Mouse (Mus musculus) forebrain, embryonic 12.5 days (tissue): ENCODE results near the gene Prkcb. TPM values are rescaled to one million over a fixed set of nuclear protein-coding genes. Genes with fewer than 3 reads are reported as not detected.
A peak's percentile ranks its signal among the peaks of the same experiment; 100 is the strongest.

Experiments
- ATAC-seq: fragments of 200-750 bp; cut with Nextera tagmentation; 2 replicates; pipeline ENCODE4 v1.8.0; 2017; ENCODE audit warnings: moderate TSS enrichment; ENCODE audit not compliant: low FRiP score
- H3K27ac ChIP-seq: fragments of 300-500 bp; sonication (generic); 2 replicates; pipeline ENCODE4 v1.5.1; 2016; ENCODE audit warnings: mild to moderate bottlenecking
- H3K27me3 ChIP-seq: fragments of 300-500 bp; sonication (generic); 2 replicates; pipeline ENCODE4 v1.6.1; 2016; ENCODE audit warnings: mild to moderate bottlenecking
- H3K36me3 ChIP-seq: fragments of 300-500 bp; sonication (generic); replicated peaks from 2 replicates; pipeline ENCODE4 v1.6.1; 2016; ENCODE audit warnings: mild to moderate bottlenecking
- H3K4me1 ChIP-seq: fragments of 300-500 bp; sonication (generic); 2 replicates; pipeline ENCODE4 v1.6.1; 2016
- H3K4me2 ChIP-seq: fragments of 300-500 bp; sonication (generic); 2 replicates; pipeline ENCODE4 v1.6.1; 2016; ENCODE audit warnings: mild to moderate bottlenecking, moderate library complexity
- H3K4me3 ChIP-seq: fragments of 300-500 bp; sonication (generic); replicated peaks from 2 replicates; pipeline ENCODE4 v1.5.1; 2016; ENCODE audit warnings: mild to moderate bottlenecking
- H3K9ac ChIP-seq: fragments of 300-500 bp; sonication (generic); 2 replicates; pipeline ENCODE4 v1.6.1; 2016; ENCODE audit warnings: mild to moderate bottlenecking
- H3K9me3 ChIP-seq: fragments of 300-500 bp; sonication (generic); 2 replicates; pipeline ENCODE4 v1.6.1; 2016
- WGBS: fragments of 180-500 bp; shearing (Covaris S2); methylation state at CpG from one replicate; pipeline ENCODE4 v1.1.7; 2016; 5-methylcytosine and 5-hydroxymethylcytosine counted together
- polyA plus RNA-seq: library from polyadenylated mRNA; unstranded; fragments of >200 nt; fragmentation: Nextera tagmentation; extraction: Ambion mirVana; gene quantifications from 2 replicates; pipeline ENCODE4 v1.2.1, GENCODE M21; 2016

The Prkcb gene
- polyA plus RNA-seq, 1 experiment from 2014 or later = 18.5 TPM

GRCm38 (mm10) chr7:122487929-122488571, 199.5 kb downstream of the Prkcb start:
- H3K27me3 ChIP-seq = no peaks in the 10 kb centered on the region
- 0 out of 2 replicates have a peak overlapping the region, but pooled peaks have one; percentile 13 for H3K4me2 ChIP-seq
- H3K4me3 ChIP-seq = no peak overlapping the region
- peak; percentile 30; the same call in 1 of the 2 replicates for ATAC-seq
- H3K9me3 ChIP-seq = no peaks in the 10 kb centered on the region
- H3K27ac ChIP-seq = peak overlapping the region; percentile 73
- 33% methylated on average over 11 of the region's 11 CpGs for WGBS
- no peak overlapping the region for H3K9ac ChIP-seq
- peaks cover 20% of the 10 kb centered on the region for H3K4me1 ChIP-seq
- H3K36me3 ChIP-seq = no peaks in the 10 kb centered on the region

- peaks cover 21% of the 10 kb centered on the region for H3K4me1 ChIP-seq
- ATAC-seq = no peak
- no peaks in the 10 kb centered on the region for H3K27me3 ChIP-seq
- H3K4me2 ChIP-seq = no peak overlapping the region
- 94% methylated on average over 8 of the region's 8 CpGs for WGBS
- no peaks in the 10 kb centered on the region for H3K9me3 ChIP-seq
- no peak overlapping the region for H3K27ac ChIP-seq
- H3K36me3 ChIP-seq = no peaks in the 10 kb centered on the region
- no peak overlapping the region for H3K4me3 ChIP-seq
- H3K9ac ChIP-seq = no peak overlapping the region
Observed at GRCm38 (mm10) chr7:122492041-122492440, 203.5 kb downstream of the Prkcb start.

DNA sequence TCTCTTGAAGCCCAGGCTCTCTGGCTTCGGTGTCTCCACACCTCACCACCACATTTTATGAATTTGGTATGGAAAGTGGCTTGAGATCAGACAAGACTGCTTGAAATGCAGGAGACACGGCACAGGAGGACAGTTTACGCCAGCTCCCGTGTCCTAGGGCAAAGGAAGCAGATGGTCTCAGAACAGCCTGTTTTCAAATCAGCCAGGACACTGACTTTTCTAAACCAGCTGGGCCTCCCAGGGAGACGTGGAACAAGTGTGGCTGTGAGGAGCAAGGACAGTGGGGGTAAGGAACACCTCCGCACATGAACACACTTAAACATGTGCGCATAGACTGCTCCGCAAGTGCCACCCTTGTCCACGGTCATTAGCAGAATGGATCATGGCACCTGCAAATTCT, 204.4 kb downstream of the Prkcb start:
- H3K4me1 ChIP-seq = peaks cover 14% of the 10 kb centered on the region
- WGBS = 88% methylated on average over 9 of the region's 9 CpGs
- H3K9ac ChIP-seq = no peak overlapping the region
- no peak overlapping the region for H3K4me3 ChIP-seq
- H3K27ac ChIP-seq = no peak overlapping the region
- no peaks in the 10 kb centered on the region for H3K27me3 ChIP-seq
- ATAC-seq = no peak
- no peaks in the 10 kb centered on the region for H3K9me3 ChIP-seq
- H3K4me2 ChIP-seq = no peak overlapping the region
- H3K36me3 ChIP-seq = no peaks in the 10 kb centered on the region

DNA sequence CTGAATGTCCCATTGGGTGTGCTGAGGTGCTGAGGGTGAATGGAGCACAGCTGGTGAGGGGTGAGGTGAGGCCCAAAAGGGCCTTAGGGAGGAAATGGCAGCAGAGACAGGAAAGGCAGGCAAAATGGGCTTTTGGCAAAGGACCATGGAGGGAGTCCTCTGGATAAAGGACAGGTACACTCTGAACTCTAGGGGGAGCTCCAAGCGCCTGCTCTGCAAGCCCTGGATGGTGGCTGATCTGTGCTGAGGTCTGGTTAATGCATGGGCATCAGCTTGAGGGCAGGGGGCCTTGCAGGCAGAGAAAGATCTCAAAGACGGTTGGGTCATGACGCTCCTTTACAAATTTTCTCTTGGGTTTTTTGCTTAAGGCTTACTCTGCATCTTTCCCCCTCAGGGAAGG, 205.5 kb downstream of the Prkcb start:
- H3K4me1 ChIP-seq = peaks cover 5% of the 10 kb centered on the region; the same call in 1 of the 2 replicates
- no peak overlapping the region for H3K9ac ChIP-seq
- 16% methylated on average over 3 of the region's 3 CpGs for WGBS
- H3K27me3 ChIP-seq = no peaks in the 10 kb centered on the region
- peak; percentile 73 for ATAC-seq
- H3K9me3 ChIP-seq = no peaks in the 10 kb centered on the region
- no peak overlapping the region for H3K4me2 ChIP-seq
- H3K27ac ChIP-seq = no peak overlapping the region
- H3K36me3 ChIP-seq = no peaks in the 10 kb centered on the region
- no peak overlapping the region for H3K4me3 ChIP-seq

GRCm38 (mm10) chr7:122497516-122497915, 209.0 kb downstream of the Prkcb start:
- WGBS = 87% methylated on average over 8 of the region's 8 CpGs
- H3K9me3 ChIP-seq = no peaks in the 10 kb centered on the region
- no peak for ATAC-seq

GRCm38 (mm10) chr7:122498461-122498860, 209.9 kb downstream of the Prkcb start:
- Histone ChIP-seq H3K9me3 (no peaks in the 10 kb centered on the region), H3K4me1 (peaks cover 7% of the 10 kb centered on the region; the same call in 1 of the 2 replicates), H3K4me2 (no peak overlapping the region), H3K9ac (no peak overlapping the region), H3K27me3 (no peaks in the 10 kb centered on the region), H3K36me3 (no peaks in the 10 kb centered on the region), H3K27ac (no peak overlapping the region), H3K4me3 (no peak overlapping the region)
- 57% methylated on average over 5 of the region's 5 CpGs for WGBS
- no peak for ATAC-seq

More at GRCm38 (mm10) chr7:122497516-122497915, 209.0 kb downstream of the Prkcb start:
- Histone ChIP-seq H3K4me1 (peaks cover 10% of the 10 kb centered on the region; the same call in 1 of the 2 replicates), H3K4me3 (no peak overlapping the region), H3K27me3 (no peaks in the 10 kb centered on the region), H3K27ac (no peak overlapping the region), H3K4me2 (no peak overlapping the region), H3K9ac (no peak overlapping the region), H3K36me3 (no peaks in the 10 kb centered on the region)

DNA sequence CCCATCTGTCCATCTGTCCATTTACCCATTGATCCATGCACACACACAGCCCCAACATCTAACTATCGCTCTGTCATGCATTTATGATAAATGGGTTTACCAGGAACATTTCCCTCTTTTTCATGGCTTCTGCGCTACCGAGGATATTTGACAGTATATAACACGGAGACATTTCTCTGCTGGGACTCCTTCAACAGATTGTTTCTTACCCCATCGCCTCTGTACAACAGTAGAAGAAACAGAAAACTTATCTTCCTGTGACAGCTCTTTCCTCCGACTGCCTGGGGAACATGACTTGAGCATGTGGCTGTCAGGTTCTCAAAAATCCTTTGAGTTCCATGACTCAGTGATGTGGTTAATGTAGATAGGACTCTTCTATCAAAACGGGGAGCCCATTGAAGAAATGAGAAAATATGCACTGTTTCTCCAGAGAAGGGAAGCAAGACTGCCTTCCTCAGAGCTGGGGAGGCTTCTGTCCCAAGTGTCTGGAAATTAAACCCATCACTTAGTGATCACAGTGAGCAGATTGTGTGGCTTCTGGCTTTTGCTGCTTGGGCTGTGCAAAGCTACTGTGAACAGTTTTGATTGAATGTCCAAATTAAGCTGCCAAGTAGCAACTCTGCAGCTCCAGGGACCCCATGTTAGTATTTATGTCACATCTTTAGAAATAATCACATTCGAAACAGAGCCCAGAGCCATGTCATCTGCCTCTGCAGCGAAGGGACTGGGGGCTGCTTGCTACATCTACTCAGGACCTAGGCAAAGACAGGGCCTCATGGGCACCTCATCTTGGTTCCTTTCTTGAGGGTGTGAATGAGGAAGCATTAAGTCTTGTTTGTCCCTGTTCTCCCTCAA, 211.4 kb downstream of the Prkcb start:
- Histone ChIP-seq H3K9ac (no peak overlapping the region), H3K4me3 (no peak overlapping the region), H3K27me3 (no peaks in the 10 kb centered on the region), H3K4me2 (no peak overlapping the region), H3K36me3 (no peaks in the 10 kb centered on the region), H3K27ac (no peak overlapping the region), H3K4me1 (peaks cover 7% of the 10 kb centered on the region; the same call in 1 of the 2 replicates), H3K9me3 (no peaks in the 10 kb centered on the region)
- no peak for ATAC-seq
- WGBS = 86% methylated on average over 9 of the region's 9 CpGs

GRCm38 (mm10) chr7:122506467-122506866, 217.9 kb downstream of the Prkcb start:
- Histone ChIP-seq H3K9ac (no peak overlapping the region), H3K4me3 (no peak overlapping the region), H3K27me3 (no peaks in the 10 kb centered on the region), H3K4me2 (no peak overlapping the region), H3K27ac (no peak overlapping the region), H3K4me1 (no peaks in the 10 kb centered on the region), H3K36me3 (no peaks in the 10 kb centered on the region), H3K9me3 (no peaks in the 10 kb centered on the region)
- WGBS = 88% methylated on average over 2 of the region's 2 CpGs
- no peak for ATAC-seq

DNA sequence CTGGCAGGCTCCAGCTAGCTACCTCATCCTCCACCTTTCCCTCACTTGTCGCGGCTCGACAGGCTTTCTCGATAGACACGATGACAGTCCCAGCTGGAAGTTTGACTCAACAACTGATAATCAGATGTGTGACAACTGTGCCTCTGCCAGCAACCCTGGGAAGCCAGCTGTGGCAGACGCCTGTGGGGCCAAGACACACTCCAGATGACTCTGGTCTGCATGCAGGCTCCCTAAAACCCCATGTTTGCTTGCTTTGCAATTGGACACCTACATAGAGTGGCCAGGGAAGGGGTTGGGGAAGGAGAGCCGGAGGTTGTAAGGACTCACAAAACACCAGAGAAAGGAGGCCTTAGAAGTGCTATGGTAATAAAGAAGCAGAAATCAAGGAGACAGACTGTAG, 221.4 kb downstream of the Prkcb start:
- Histone ChIP-seq H3K9ac (no peak overlapping the region), H3K9me3 (no peaks in the 10 kb centered on the region), H3K27me3 (no peaks in the 10 kb centered on the region), H3K4me3 (no peak overlapping the region), H3K4me2 (no peak overlapping the region), H3K27ac (no peak overlapping the region), H3K36me3 (no peaks in the 10 kb centered on the region), H3K4me1 (no peaks in the 10 kb centered on the region)
- ATAC-seq = no peak
- WGBS = 83% methylated on average over 7 of the region's 7 CpGs

GRCm38 (mm10) chr7:122512430-122512966, 223.9 kb downstream of the Prkcb start:
- Histone ChIP-seq H3K4me1 (no peaks in the 10 kb centered on the region), H3K9ac (no peak overlapping the region), H3K4me2 (no peak overlapping the region), H3K9me3 (no peaks in the 10 kb centered on the region), H3K27me3 (no peaks in the 10 kb centered on the region), H3K4me3 (no peak overlapping the region), H3K27ac (no peak overlapping the region), H3K36me3 (no peaks in the 10 kb centered on the region)
- WGBS = 94% methylated on average over 13 of the region's 13 CpGs
- ATAC-seq = no peak

DNA sequence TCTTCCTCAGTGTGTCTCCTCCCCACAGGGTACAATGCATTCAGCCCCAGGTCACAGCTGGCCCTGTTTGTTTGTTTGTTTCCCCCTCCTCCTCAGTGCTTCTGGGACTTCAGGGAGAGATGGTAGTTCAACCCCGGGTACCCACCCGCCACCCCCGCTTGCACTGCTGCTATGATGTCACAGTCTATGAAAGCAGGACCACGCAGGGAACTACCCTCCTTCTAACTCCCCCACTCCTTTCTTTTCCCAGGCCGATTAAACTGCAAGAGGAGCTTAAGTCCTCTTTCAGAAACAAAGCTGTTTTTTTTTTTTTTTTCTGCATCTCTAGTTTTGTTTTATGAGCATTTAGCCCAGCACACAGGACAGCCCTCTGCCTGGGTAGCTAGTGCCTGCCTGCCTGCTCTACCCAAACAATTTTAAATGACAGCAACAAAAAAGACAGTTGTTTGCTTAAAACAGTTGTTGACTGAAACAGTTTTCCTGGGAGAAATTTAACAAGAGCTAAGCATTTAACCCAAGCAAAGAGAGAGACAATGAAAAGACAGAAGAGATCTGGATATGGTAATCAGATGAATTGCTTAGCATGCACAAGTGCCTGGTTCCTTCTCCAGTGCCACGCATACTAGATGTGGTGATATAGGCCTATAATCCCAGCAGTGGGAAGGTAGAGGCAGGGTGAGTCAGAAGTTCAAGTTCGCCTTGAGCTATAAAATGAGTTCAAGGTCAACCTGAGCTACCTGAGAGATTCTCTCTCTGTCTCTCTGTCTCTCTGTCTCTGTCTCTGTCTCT, 232.5 kb downstream of the Prkcb start:
- Histone ChIP-seq H3K9ac (no peak overlapping the region), H3K27me3 (no peaks in the 10 kb centered on the region), H3K27ac (peak overlapping the region; percentile 43; the same call in 1 of the 2 replicates), H3K4me3 (no peak overlapping the region), H3K36me3 (no peaks in the 10 kb centered on the region), H3K4me2 (no peak overlapping the region), H3K4me1 (peaks cover 18% of the 10 kb centered on the region), H3K9me3 (no peaks in the 10 kb centered on the region)
- 20% methylated on average over 7 of the region's 7 CpGs for WGBS
- peak; percentile 77 for ATAC-seq

DNA sequence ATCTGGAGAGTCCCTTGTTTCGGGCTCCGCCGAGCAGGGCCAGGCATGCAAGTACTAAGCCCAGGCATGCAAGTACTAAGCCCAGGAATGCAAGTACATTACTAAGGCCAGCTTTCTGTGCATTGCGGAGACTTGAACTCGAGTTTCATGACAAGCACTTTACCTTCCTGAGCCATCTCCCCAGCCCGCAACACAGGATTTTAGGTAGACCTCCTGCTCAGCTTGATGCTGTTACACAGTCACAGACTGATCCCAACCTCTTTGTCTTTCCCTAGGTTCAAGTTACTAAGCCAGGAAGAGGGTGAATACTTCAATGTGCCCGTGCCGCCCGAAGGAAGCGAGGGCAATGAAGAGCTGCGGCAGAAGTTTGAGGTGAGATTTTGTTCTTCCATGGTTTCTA, 239.7 kb downstream of the Prkcb start:
- 92% methylated on average over 11 of the region's 11 CpGs for WGBS
- H3K9me3 ChIP-seq = no peaks in the 10 kb centered on the region
- peaks cover 4% of the 10 kb centered on the region for H3K4me1 ChIP-seq
- ATAC-seq = no peak
- no peaks in the 10 kb centered on the region for H3K36me3 ChIP-seq
- no peak overlapping the region for H3K4me2 ChIP-seq
- H3K9ac ChIP-seq = no peak overlapping the region
- no peak overlapping the region for H3K27ac ChIP-seq
- no peak overlapping the region for H3K4me3 ChIP-seq
- no peaks in the 10 kb centered on the region for H3K27me3 ChIP-seq
